Mouse (Mus musculus) cerebellum, adult 2 months (tissue): ENCODE data around the gene Pih1d1.
A peak's percentile ranks its signal among the peaks of the same experiment; 100 is the strongest.

Source experiments
- CTCF ChIP-seq: fragments of 200-500 bp; IDR thresholded peaks from 2 replicates; pipeline ENCODE4 v1.5.1; 2011; ENCODE audit warnings: low read depth, mild to moderate bottlenecking, control low read depth, low read length, moderate library complexity, borderline replicate concordance; ENCODE audit not compliant: insufficient read depth
- POLR2A ChIP-seq: fragments of 200-500 bp; IDR thresholded peaks from 2 replicates; pipeline ENCODE4 v1.6.1; 2011; ENCODE audit warnings: low read length, control low read depth, borderline replicate concordance; ENCODE audit not compliant: insufficient read depth

DNA sequence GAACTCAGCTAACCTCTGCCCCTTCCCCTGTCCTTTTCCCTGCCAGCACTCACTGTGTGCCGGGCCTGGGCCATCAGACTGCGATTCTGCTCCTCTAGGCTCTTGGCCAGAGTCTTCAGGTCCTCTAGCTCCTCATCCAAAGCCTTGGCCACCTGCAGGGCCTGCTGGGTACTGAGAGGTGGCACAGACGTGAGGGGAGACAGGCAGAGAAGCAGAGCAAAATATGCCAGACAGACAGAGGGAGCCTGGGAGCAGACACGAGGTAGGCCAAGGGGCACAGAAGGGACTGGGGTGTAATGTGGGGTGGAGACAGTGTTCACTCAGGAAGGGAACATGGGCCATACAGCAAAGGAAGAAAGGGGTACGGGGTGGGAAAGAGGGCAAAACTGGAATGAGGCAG lies 39.3 kb downstream of the Pih1d1 start:
- TF ChIP-seq CTCF: peak; percentile 30
- no peak for TF ChIP-seq POLR2A
